Mouse (Mus musculus) adrenal gland, adult (tissue): ENCODE data around the gene Srbd1.

Experiments used
- DNase-seq, 2 experiments: peaks; one replicate each; pipeline ENCODE4 v3.0.0; 2022 to 2023; ENCODE audit warnings: low spot score in 1 of 2; ENCODE audit not compliant: inconsistent age in 2 of 2

Srbd1 gene

DNA sequence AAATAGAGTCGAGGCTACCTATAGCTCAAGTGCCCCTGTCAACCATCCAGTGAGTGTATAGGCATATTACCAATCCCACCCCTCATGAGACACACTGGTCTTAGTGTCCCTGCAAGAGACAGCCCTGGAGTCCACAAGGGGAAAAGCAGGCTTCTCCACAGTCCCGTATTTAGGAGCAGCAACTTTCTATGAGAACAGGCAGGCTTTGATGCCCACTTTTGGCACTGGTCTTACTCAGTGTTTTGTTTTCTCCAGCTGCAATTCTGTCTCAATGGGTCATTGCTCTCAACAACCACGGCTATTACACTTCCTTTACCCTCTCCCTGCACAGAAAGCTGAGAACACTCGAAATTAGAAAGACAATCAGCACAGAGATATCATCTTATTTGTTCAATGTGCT lies 157.4 kb downstream of the Srbd1 start:
- no peak for DNase-seq

DNA sequence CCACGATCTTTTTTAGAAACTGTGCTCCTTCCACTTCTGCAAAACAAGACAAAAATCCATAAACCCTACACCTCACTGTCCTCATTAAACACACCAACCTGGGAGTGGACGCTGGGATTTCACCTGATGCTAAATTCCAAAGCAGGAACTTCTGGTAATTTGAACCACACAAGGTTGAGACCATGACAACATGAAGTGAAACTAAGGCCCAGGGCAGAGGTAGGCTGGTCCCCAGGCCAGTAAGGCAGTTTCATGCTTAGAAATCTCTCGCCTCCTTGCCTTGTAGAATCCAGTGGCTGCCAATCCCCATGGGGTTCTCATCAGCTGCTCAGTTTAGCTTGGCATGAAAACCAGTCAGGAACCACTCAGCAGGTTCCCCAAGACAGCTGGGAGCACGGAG lies 158.4 kb downstream of the Srbd1 start:
- no peak for DNase-seq

DNA sequence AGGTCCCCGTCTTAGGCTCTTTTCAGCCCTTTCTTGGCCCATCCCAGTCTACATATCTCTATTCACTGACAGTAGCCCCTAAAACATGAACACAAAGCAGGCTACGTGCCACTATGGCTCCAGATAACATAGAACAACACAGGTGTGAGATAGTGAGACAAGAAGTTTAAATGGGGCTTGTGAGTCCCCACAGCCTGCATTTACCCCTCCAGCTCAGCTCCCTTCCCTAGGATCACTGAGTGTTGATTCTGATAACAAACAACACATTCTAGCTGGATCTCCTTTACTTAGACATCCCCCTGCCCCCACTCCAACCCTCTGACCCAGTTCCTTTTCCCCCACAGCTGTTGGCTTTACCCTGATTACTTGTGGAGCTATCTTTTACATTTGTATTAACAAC lies 158.8 kb downstream of the Srbd1 start:
- DNase-seq: no peak

DNA sequence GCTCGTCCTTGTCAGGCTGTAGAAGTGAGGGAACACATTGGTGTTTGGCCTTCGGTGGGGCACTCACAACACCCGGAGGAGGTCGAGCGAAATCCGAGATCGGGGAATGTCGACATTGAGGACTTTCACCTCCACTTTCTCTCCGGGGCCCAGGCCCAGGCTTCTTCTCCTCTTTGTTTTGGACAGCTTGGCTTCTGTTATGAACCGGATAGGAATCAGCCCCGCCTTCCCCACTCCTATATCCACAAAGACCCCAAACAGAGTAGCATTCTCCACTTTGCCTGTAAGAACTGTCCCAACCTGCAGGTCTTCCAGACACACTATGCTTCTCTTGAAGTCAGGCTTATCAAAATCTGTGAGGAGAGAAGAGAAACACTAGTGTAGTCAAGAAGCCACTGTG lies 159.8 kb downstream of the Srbd1 start:
- no peak for DNase-seq

DNA sequence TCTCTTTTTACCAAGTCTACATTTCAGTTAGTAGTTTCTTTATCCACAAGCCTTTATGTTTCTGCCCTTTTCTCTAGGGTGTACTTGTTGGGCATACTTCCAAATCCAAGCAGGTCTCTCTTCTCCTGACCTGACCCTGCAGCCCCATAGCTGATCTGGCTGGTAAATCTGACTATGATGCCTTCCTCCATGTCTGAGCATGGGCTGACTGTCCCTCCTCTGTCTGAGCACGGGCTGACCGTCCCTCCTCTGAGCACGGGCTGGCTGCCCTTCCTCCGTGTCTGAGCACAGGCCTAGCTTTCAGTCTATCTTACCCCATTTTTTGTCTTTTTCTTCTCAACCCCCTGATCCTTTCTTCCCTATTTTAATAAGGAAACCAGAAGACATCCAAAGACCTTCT lies 162.7 kb downstream of the Srbd1 start:
- DNase-seq: no peak

DNA sequence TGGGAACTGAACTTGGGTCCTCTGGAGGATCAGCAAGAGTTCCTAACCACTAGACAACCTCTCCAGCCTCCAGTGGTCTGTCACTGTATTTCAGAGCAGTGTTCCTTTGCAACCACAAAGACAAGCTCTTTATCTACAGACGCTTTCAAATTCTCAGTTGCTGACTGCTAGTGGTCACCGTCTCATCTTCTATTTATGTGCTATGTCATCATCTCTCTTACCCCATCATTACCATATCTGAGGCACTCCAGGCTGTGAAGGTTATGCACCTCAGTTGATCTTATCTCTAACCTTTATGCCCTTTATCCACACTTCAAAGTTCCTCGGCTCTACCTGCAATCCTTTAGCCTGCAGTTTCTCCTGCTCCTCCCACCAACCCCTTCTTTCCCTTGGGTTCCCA lies 163.1 kb downstream of the Srbd1 start:
- DNase-seq: no peak

DNA sequence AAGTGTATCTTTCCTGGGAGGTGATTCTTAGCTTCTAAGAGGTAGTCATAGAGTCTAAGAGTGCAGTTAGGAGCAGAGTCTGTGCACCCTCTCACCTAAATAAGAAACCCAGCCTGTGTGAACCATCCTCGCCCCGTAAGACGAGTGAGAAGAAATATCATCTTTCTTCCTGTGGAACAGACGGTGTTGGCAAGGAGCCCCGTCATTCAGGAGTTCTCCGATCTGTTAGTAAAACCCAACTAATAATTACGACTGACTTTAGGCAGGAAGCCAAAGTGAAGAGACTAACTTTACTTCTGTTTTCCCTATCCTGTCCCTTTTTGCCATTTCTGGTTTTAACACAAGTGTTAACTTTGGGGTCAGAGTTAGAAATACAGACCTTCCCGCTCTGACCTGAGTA lies 166.1 kb downstream of the Srbd1 start:
- no peak for DNase-seq

DNA sequence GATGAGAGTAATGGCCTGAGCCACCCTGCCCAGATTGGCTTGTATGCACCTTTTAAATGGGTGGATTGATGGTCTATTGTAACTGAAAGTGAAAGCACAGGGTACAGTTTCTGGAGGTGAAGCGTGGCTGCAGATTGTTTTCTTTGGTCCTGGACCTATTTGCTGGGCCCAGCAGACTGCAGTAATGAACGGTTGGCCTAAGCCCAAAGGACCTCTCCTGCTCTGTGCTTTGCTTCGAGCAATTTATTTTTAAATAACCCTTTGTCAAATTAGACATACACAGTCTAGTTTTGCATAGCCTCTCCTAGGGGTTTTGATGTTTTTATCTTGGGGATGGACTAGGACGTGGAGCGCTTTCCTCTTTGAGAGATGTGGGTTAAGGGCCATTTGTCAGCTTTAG lies 169.9 kb downstream of the Srbd1 start:
- DNase-seq: peak; percentile 8 to 46

DNA sequence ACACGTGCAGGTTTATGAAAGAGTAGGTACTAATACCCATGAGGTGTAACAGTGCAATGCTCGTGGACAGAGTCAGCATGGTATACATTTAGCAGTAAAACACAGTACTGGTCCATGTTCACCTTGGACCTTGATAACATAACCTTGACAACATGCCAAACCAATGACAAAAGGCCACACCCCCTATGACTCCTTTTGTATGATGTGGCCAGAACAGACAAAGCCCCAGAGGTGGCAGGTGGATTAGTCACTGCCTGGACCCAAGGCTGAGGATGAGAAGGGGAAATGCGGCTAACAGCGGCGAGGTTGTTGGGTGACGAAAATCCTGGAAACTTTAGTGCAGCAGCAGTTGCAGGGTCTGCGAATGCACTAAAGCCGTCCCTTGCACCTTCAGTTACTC lies 170.4 kb downstream of the Srbd1 start:
- DNase-seq: peak; percentile 34 to 69

DNA sequence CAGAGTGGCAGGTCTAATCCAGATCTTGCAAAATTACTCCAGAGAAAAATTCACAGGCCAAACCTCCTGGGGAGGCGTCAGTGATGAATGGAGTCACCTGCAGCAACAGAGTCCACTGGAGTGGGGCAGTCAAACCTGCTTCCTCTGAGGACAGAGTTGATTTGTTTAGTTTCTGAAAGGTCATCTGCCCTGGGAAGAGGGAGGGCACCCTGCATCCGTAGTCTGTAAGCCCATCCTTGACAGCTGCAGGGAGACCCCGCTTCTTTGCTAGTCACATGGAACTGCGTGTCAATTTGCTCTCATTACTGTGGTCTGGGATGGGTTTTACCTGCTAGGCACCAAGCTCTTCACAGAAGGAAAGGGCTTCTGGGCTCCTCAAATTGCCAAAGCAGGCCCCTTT lies 173.9 kb downstream of the Srbd1 start:
- no peak for DNase-seq

DNA sequence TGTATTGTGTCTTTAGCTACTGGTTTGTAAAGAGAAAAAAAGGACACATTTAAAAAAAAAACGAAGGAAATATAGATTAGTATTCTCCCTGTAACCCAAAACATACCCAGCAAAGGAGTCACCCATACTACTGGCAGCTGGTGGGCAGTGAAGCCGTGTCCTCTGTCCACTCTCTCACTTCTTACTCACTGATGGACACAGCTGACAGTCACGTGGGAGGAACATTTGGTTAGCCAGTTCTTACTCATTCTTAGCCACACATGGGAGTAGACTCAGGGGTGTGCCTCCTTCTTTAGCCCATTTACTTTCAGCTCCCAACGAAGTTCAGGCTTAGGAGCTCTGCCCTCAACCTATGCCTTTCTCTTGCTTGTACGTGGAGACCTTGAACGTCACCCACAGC lies 183.3 kb downstream of the Srbd1 start:
- no peak for DNase-seq

DNA sequence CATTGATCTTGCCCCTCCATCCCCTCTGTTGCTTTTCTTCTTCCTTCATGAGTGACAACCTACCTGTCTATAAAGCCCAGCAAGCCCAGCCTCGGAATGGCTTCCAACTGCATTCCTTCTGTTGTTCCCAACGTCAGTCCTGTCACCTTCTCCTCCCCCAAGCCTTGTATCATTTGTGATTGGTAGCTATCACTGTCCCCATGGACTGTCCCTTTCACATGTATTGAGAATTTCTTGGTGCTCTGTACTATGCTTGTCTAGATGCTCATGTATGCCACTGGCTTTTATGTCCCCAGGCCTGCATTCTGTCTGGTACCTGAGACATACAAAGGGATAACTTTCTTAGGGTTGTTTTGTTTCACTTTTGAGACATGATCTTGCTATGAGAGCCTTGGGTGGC lies 193.2 kb downstream of the Srbd1 start:
- DNase-seq: no peak

DNA sequence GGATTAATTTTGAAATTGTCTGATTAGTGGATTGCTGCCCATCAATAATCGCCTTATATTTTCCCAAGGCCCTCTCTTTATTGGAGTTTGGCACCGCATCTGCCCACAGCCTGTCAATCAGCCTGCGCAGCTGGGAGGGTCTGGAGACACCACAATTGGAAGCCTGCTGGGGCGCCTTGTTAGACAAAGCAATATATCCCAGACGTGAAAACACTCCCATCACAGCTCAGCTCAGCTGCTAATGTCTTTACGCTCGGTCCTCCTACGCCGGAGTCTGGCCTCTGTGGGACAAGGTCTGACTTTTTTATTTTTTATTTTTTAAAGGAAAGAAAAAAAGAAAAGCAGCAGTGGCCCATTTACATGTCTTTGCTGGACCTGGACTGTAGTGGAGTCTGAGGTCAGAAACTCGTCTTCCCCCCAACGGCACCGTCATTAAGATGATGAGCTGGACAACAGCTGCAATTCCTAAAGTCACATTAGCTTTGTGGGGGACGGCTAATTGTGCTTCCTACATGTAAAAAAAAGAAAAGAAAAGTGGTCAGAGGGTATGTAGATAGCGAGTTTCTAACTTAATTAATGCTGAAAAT lies 195.0 kb downstream of the Srbd1 start:
- DNase-seq: no peak

DNA sequence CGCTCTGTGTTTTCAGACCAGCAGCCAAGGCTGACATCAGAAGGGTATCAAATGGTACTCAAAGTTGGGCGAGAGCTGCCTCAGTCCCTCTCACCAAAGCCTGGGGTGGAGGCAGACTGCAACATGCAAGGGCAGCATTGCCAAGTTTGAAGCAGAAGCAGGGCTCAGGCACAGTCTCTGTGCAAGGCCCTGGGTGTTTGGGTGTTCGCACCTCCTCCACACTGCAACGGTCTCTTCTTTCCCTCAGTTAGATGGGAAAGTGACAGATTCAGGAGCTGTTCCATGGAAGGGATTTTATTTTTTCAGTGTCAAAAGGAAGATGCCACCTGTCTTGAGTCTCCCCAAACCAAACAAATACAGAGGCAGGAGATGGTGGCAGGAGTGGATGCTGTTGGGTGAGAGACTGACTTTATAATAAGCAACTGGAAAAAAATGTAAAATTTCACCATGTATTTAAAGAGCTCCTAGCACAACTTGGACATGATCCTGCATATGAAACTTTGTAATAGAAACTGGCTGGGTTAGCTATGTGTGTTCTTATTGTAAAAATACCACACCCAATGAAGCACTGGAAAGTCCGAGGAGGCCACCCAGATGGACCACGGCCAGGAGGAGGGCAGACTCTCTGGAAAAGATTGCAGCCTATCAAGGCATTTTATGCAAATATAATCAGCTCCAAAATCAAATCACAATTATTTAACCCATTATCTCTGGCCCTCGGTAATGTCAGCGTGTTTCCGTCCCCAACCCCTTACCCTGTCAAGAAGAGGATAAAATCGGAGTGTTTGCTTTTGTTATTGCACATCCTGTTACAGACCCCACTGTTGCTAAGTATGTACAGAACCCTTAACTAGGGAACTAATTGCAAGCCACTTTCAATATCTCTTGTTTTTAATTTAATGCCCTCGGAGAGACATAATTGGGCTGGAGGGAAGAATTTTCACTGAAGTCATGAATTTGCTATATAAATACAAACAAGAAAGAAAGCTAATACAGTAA lies 195.8 kb downstream of the Srbd1 start:
- DNase-seq: no peak

DNA sequence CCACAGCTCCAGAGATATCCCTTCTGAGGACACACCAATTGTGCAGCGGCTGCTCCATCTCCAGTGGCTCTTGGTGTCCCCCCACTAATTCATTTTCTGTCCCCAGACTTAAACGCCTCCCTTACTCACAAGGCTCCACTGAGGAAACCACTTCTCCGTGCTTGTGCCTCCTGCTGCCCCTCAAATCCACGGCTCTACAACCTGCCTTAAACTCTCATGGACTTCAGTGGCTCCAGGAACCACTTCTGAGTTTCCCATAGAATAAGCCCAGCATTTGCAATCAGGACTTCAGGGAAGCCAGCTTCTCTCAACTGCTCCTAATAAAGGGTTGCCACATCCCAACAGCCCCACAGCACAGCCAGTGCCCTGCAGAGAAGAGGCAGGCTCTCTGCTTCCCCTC lies 200.2 kb downstream of the Srbd1 start:
- no peak for DNase-seq

DNA sequence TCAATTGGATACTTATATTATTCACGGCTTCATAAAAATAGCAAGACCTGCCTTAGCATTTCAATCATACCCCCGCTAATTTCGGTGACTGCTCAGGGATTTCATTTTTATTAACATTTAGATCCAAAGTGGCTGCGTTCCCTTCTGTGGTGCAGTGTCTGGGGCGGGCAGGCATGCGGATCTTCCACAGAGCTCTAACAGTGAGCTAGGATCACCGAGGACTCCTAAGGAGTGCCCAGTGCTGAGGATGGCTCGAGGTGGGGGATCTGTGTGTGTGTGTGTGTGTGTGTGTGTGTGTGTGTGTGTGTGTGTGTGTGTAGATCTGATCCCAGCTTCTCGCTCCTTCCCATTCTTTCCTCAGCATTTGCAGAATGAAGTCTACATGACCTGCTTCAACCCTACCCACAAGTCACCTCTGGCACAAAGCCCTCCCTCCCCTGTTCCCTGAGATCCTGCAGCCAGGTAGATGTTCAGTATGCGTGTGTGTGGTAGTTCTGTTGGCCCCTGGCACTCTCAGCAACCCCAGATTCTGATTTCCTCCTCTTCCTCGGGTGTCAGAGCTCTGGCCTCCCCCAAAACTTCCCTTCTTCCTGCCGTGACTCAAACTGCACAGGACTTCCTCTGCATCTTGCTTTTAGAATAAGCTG lies 200.9 kb downstream of the Srbd1 start:
- DNase-seq: no peak

DNA sequence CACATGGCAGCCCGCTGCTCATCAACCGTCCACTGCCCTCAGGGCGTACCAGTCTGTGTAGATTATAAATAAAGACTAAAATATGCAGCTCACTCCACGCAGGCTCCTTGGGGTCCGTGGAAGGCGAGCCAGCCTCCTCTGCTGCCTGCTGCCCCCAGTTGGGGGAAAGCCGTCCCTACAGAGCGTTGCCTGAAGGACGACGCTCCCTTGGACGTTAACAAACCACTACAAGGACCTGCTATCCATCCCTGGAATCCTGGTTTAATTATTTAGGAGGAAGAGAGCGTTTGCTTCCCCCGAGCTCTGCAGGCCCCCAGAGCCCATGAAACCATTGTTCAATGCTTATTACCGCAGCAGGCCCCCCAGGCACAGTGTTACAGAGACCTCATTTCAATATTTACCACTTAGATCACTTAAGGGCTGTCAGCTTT lies 201.4 kb downstream of the Srbd1 start:
- DNase-seq: no peak

DNA sequence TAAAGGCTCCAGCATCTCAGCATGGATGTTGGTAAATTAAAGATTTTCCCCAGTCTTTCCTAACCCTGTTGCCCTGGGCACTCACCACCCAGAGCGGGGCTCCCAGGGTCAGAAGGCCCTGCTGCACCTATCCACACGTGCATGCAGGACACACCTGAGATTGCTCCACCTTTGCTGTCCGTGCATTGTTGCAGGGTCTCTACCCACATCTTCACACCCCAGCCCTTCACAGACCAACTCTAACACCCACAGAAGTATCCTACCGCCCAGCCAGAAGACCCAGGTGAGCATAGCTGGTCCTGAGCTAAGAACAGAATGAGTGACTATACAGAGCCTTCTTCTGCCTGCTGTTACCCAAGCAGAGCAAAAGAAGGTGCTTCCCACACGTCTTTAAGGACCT lies 201.9 kb downstream of the Srbd1 start:
- DNase-seq: no peak

DNA sequence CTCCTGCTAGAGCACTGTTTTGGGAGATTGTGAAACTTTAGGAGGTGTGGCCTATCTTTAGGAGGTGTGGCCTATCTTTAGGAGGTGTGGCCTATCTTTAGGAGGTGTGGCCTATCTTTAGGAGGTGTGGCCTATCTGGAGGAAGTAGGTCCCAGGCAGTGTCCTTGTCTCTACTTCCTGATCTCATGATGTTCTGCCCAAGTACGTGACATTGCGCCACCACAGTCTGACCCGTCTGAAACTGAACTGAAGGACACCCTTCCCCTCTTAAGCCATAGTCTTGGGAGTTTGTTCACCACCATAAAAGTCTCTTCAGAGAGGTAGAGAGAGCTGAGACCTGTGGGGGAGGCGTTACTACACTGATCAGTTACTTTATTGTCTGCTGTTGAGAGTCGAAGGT lies 202.9 kb downstream of the Srbd1 start:
- no peak for DNase-seq

DNA sequence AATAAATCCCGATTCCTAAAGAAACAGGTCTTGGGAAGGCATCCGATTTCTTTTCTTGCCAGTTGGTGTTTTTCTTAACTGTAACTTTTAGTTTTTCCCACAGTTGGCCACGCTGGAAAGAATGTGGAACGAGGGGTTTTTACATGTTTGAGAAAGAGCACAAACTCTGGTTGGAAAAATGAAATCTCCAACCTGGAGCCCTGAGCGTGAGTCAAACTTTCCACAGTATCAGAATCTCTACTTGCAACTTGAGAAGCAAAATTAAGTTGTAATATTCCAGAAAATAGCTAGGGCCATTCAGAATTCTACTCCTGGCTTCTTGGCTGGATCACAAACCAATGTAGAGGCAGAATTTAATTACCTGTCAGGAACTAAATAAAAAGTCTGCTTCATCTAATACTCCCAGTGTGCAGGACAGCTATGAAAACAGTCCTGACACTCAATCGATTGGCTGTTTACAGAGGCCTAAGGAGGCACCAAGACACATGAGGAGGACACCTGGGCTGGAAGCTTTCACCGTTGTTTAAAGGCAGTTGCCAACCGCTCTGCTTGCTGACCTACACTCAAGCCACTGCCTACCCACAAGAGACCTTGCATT lies 203.7 kb downstream of the Srbd1 start:
- DNase-seq: no peak

DNA sequence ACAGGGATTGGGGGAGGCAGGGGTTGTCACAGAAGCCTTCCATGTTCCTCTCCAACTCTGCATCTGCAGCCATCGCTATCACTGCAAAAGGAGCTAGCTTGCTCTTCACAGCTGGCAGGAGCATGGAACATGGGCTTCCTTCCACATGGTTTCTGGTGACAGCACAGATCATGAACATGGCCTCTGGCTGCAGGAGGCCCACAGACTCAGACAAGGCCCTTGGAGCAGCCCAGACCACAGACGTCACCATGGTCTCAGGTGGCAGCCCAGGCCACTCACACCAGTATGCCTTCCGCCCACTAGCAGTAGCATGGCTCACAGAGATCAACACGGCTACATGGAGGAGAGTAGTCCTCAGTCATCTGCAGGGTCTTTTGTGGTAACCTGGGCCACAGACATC lies 207.8 kb downstream of the Srbd1 start:
- no peak for DNase-seq

DNA sequence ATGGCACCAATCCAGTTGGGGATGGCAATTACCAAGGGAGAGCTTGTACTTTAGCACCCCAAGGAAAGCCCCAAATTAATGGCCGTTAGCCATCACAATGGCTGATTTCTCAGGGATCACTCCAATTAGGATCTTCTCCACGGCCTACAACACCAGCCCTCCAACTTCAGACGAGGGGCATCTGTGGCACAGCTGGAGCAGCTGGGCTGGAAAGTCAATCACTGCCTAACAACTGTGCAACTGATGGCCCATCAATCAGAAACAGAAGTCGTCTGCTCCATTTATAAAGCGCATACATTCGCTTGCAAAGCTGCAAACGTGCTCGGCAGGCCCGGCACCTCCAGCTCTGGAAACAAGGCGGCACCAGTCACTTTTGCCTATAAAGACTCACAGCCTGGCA lies 209.7 kb downstream of the Srbd1 start:
- DNase-seq: no peak
